Mouse (Mus musculus): ENCODE measurements around the gene Misp.

DNA sequence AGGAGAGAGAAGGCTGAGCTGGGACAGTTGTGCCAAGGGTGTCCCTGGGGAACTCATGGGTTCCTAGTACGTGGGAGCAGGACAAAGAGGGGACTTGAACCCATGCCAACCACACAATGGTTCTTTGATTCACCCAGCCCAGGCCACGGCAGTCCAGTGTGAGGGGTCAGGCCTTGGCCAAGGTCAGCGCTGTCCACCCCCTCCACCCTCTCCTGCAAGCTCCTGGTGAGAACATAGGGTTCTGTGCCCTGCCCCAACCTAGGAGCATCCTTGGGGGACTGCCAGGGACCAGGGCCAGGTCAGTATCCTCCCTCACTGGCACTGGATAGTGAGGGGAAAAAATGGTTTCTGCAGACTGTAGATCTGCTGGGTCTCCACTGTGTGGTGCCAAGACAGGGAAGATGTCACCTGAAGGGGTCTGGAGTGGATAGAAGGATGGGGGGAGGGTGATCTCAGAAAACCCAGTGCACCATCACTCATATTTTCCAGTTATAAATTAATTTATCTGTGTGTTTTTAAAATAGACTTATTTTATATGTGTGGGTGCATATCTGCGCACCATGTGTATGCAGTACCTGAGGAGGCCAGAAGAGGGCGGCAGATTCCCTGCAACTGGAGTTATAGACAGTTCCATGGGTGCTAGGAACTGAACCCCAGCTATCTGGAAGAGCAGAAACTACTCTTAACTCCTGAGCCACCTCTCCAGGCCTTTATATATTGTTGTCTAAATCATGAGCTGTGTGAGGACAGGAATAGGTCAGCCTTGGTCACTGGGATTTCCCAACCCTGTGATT lies 46.1 kb upstream of the Misp start:
- TF ChIP-seq CTCF (IDR thresholded peaks at IDR 0.05; ENCODE audit: extremely low read depth, insufficient read length, insufficient replicate concordance, low read depth, low read length) = peak; percentile 28; the same call in 1 of the 2 replicates
- no peak for TF ChIP-seq POLR2A (IDR thresholded peaks at IDR 0.05; ENCODE audit: low read depth, low read length)
